Mouse (Mus musculus) midbrain, embryonic 13.5 days (tissue): ENCODE measurements at regions not wholly inside any gene's neighbourhood (a gene's known extent, or its start where the extent isn't known, plus 50 kb on each side); places are given as distances from the start of the nearest gene placed in this dataset.
"Not testable (repeated sequence)": the region's sequence is repeated elsewhere in the genome, so short reads cannot be mapped to it uniquely, and the experiment has no call there.

Experiments
- ATAC-seq: fragments of 200-750 bp; cut with Nextera tagmentation; 2 replicates; pipeline ENCODE4 v1.8.0; 2017; ENCODE audit warnings: mild to moderate bottlenecking, moderate TSS enrichment, moderate library complexity
- H3K27ac ChIP-seq: fragments of 300-500 bp; sonication (generic); 2 replicates; pipeline ENCODE4 v1.5.1; 2015; ENCODE audit warnings: inconsistent platforms, mild to moderate bottlenecking, moderate library complexity
- H3K27me3 ChIP-seq: fragments of 300-500 bp; sonication (generic); 2 replicates; pipeline ENCODE4 v1.6.1; 2015; ENCODE audit warnings: mild to moderate bottlenecking, inconsistent platforms
- H3K36me3 ChIP-seq: fragments of 300-500 bp; sonication (generic); 2 replicates; pipeline ENCODE4 v1.6.1; 2015; ENCODE audit warnings: mild to moderate bottlenecking, inconsistent platforms
- H3K4me1 ChIP-seq: fragments of 300-500 bp; sonication (generic); replicated peaks from 2 replicates; pipeline ENCODE4 v1.6.1; 2015; ENCODE audit warnings: inconsistent platforms
- H3K4me2 ChIP-seq: fragments of 300-500 bp; sonication (generic); replicated peaks from 2 replicates; pipeline ENCODE4 v1.6.1; 2015; ENCODE audit warnings: moderate library complexity, mild to moderate bottlenecking, inconsistent platforms
- H3K4me3 ChIP-seq: fragments of 300-500 bp; sonication (generic); replicated peaks from 2 replicates; pipeline ENCODE4 v1.5.1; 2015; ENCODE audit warnings: mild to moderate bottlenecking, inconsistent platforms
- H3K9ac ChIP-seq: fragments of 300-500 bp; sonication (generic); replicated peaks from 2 replicates; pipeline ENCODE4 v1.6.1; 2015; ENCODE audit warnings: mild to moderate bottlenecking, inconsistent platforms
- H3K9me3 ChIP-seq: fragments of 300-500 bp; sonication (generic); 2 replicates; pipeline ENCODE4 v1.6.1; 2016; ENCODE audit warnings: mild to moderate bottlenecking, inconsistent platforms
- WGBS: fragments of 180-500 bp; shearing (Covaris S2); methylation state at CpG from one replicate; pipeline ENCODE4 v1.1.7; 2015; 5-methylcytosine and 5-hydroxymethylcytosine counted together

- 93% methylated on average over 2 of the region's 2 CpGs for WGBS
- no peaks in the 10 kb centered on the region for H3K27me3 ChIP-seq
Measured at GRCm38 (mm10) chr16:71342777-71343176, 965.3 kb upstream of the Robo1 start.

GRCm38 (mm10) chr16:71344589-71344988, 963.5 kb upstream of the Robo1 start:
- H3K9me3 ChIP-seq = no peaks in the 10 kb centered on the region
- H3K4me2 ChIP-seq = no peak overlapping the region
- no peak for ATAC-seq
- H3K27me3 ChIP-seq = no peaks in the 10 kb centered on the region
- no peaks in the 10 kb centered on the region for H3K4me1 ChIP-seq
- H3K36me3 ChIP-seq = no peaks in the 10 kb centered on the region
- H3K27ac ChIP-seq = no peak overlapping the region
- WGBS = 94% methylated on average over 2 of the region's 2 CpGs
- H3K9ac ChIP-seq = no peak overlapping the region
- no peak overlapping the region for H3K4me3 ChIP-seq

More at GRCm38 (mm10) chr16:71342777-71343176, 965.3 kb upstream of the Robo1 start:
- Histone ChIP-seq H3K4me1 (no peaks in the 10 kb centered on the region), H3K36me3 (no peaks in the 10 kb centered on the region), H3K4me3 (no peak overlapping the region), H3K27ac (no peak overlapping the region), H3K9ac (no peak overlapping the region), H3K4me2 (no peak overlapping the region), H3K9me3 (no peaks in the 10 kb centered on the region)
- no peak for ATAC-seq

- 28% methylated on average over 5 of the region's 5 CpGs for WGBS
Measured at GRCm38 (mm10) chr16:71391872-71392271, 916.2 kb upstream of the Robo1 start.

GRCm38 (mm10) chr16:71434791-71435190, 873.3 kb upstream of the Robo1 start:
- not testable (repeated sequence) for H3K27ac ChIP-seq, H3K4me1 ChIP-seq, H3K4me2 ChIP-seq, H3K27me3 ChIP-seq, H3K36me3 ChIP-seq, H3K4me3 ChIP-seq, H3K9ac ChIP-seq, ATAC-seq, H3K9me3 ChIP-seq
- WGBS = 93% methylated on average over 3 of the region's 3 CpGs

More at GRCm38 (mm10) chr16:71391872-71392271, 916.2 kb upstream of the Robo1 start:
- no peak overlapping the region for H3K4me2 ChIP-seq
- no peak for ATAC-seq
- no peak overlapping the region for H3K4me3 ChIP-seq
- H3K9me3 ChIP-seq = no peaks in the 10 kb centered on the region
- H3K27ac ChIP-seq = peak overlapping the region; percentile 36
- H3K27me3 ChIP-seq = no peaks in the 10 kb centered on the region
- no peak overlapping the region for H3K9ac ChIP-seq
- H3K4me1 ChIP-seq = peaks cover 5% of the 10 kb centered on the region; the same call in 1 of the 2 replicates
- H3K36me3 ChIP-seq = no peaks in the 10 kb centered on the region
